Mouse (Mus musculus) urinary bladder, postnatal 36 days (tissue): Measurements from ENCODE around the gene Sfxn5.
A peak's percentile ranks its signal among the peaks of the same experiment; 100 is the strongest.

Experiments
- DNase-seq, 2 experiments: peaks; one replicate each; pipeline ENCODE4 v3.0.0; 2022; ENCODE audit warnings: low spot score in 2 of 2, mixed read lengths in 1 of 2

Gene Sfxn5

DNA sequence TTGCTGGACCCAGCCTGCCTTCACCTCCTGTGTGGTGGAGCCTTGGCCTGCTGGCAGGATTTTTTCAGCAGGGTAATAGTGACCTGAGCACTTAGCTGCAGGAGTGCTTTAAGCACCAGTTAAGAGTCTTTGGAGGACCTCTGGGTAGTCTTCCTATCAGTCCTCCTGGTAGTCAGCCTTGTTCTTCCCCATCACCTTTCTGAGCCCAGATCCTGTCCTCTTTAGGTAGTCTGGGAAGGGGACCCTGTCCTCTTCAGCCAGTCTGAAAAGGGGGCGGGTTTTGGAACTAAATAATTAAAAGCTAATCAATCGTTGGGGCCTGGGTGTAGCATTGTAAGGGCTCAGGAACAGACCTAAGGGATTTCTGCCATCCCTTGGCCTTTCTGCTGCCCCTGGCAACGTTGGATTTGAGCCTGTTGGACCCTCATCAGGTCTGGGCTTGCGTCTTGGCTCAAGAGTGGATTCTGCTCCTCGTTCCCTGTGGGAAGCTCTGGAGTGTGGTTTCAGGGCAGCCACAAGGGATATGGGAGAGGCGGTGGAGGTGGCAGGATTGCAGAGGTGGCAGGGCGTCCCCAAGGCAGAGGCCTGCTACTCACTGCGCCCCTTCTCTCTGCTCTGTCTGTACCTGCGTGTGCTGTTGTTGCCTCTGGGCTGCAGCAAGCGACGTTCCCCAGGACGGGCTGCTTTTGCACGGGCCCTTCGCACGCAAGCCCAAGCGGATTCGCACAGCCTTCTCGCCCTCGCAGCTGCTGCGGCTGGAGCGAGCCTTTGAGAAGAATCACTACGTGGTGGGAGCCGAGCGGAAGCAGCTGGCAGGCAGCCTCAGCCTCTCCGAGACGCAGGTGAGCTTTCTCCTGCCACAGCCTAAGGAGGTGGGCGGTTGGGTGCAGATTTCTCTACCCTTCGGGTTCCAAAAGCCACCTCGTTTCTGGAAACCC is 139.6 kb downstream of the Sfxn5 start:
- DNase-seq: no peak

DNA sequence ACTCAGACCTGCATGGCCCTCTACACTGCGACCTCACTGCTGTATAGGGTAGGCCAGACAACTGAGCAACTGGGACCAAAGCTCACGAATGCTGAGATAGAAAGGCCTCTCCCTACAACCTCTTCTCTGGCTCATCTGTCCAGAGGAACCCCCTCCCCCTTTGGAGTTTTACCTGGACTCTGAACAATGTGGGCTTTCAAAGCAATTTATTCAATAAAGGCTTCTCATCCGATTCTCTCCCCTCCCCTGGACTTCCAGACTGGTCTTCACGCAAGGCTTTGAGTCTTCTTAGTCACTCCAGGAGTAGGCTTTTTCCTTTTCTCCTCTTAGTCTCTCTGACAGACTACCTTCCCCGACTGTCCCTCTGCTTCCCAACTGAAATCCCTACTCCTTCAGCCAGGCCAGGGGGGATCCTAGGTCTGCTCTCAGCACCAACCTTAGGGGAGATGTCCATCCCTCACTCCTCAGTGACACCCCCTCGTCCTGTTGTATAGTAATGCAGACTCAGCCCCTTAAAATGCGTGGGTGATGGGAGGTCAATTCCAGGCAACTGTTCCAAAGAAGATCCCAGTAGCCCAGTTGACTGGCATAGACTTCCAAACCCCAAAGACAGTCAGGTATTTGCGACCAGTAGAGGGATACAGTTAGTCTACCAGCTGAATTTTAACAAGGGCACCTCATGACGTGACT is 141.3 kb downstream of the Sfxn5 start:
- DNase-seq: no peak

DNA sequence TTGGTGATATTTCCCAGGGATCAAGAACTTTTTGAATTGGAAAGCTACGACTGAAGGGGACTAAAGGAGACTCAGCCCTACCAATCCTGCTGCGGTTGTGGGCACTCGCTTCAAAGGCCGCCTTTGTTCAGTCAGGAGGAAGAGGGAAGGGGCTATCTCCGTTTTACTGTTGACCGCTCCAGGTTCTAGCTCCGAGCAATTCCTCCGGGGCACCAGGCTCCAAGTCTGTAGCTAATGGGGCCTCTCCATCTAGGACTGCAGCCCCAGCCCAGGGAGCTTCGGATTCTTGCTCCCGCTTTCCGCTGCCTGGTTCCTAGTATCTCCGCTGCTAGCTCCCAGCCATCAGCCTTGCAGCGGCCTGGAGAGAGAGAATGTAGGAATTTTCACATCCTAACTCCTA is 142.6 kb downstream of the Sfxn5 start:
- DNase-seq: no peak

DNA sequence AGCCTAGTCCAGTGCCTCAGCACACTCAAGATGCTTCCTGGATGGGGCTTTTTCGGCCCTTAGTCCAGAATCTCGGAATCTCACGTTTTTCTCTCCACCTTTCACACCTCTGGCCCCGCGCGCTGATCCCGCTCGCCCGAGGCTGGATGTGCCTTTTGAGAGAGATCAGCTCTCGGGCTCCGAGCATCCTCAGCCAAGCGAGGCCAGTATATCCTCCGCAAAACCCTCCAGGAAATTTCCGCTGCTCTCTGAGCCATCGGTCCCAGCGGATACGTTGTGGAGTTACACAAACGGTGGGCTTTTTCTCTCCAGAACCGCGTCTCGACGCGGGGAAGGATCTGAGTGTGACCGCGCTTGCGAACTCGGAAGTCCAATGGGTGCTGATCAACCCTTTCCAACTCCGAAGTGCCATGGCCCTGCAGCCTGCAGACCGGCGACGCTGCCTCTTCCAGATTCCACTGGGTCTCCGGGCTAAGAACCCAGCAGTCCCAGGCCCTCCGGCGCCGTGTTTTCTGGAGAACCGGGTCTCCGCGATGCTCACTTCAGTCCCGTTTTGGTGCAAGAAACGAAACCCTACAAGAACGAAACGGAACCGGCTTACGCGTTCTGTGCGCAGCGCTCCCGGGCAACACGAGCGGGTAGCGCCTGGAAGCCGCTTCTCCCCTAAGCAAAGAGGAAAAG is 143.2 kb downstream of the Sfxn5 start:
- DNase-seq: peak in 1 of 2 experiments; percentile 4

DNA sequence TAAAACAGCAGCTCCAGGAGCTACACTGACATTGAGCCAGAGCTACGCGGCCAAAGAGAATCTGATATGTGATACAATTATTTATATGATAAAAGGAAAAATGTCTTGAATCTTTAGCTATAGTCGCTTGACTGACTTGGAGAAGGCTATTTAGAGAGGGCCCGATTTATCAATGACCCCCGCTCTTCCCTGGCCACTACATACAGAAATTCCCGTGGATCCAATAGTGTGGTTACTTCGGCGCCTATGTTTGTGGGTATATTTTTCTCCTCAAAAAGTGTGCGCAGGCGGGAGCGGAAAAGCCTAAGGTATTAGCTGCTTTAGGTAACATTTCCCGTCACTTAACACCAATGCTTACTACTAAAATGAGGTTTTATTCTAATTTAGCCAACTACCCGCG is 143.9 kb downstream of the Sfxn5 start:
- DNase-seq: no peak

DNA sequence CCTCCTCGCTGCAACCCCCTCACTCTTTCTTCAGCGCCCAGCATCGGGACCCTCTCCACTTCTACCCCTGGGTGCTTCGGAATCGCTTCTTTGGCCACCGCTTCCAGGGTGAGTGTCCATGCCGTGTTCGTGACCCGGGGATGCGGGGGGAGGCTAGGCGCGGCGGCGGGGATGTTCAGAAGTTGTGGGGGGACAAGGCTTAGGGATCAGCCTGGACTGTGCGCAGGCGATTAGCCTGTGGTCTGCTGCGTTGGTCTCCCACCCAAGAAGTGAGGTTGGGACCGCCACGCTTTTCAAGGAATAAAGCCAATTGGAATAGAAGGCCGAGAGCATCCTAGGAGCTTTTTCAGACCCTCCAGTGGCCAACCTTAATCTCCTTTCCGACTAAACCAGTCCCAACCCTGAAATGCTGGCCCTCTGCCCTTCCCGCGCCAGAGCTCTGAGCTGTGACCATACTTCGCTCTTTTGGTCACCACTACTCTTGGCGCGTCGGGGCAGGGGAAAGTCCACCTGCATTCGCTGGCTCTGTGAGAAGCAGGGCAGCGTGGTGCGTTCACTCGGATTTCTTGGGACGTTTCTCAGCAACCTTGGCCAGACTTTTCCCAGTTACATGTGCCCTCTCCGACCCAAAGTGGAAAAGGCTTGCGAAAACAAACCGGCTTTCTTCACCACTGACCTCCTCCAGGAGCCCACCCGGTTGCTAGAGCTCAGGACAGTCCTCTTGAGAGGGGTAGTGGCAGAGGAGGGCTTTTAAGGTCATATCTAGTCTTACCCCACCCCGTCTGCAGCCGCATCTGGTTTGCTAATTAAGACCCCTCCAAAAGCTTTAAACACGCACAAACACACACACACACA is 144.7 kb downstream of the Sfxn5 start:
- no peak for DNase-seq

DNA sequence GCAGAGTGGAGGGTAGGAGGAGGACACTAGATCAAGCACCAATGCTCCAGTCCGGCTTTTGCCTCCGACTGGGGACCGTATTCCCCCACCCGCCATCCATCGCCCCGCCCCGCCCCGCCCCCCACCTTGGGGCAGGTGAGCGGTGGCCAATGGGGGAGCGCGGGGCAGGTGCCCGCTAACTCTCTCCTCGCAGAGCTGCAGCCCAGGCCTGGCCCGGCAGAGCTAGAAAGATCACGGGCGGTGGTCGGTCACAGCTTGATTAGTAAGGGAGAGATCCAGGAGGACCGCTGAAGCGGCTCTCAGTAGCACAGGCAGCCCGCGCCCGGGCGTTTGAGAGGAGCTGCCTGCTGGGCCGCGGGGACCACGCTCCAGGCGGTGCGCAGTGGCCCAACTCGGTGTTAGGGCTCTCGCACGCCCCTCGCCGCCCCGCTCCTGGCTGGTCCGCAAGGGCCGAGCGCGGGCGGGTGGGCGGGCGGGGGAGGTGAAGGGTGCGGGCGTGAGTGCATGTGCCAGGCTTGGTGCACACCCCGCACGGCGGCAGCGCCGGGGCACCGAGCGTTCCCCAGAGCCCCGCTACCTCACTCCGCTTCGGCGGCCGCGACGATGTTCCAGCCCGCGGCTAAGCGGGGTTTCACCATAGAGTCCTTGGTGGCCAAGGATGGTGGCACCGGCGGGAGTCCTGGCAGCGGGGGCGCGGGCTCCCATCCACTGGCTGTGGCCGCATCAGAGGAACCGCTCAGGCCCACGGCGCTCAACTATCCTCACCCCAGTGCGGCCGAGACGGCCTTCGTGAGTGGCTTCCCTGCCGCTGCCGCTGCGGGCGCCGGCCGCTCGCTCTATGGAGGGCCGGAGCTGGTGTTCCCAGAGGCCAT is 145.6 kb downstream of the Sfxn5 start, which contains the start of gene Emx1:
Gene Emx1, plus strand, starts transcription at position 99 of the 872 bp plus-strand sequence.
- DNase-seq: no peak

DNA sequence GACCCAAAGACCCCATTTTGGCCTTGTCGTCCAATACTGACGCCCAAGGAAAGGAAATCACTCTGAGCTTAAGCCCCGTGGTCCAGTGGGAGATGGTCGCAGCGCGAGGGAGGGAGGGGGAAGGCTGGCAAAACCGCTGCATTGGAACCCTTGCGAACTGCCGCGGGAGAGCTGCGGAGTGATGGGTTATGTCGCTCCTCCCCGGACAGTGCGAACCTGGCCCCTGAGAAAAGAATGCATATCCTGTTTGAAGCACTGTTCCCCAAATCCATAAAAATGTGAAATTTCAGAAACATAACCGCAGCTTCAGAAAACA is 146.5 kb downstream of the Sfxn5 start:
- no peak for DNase-seq

DNA sequence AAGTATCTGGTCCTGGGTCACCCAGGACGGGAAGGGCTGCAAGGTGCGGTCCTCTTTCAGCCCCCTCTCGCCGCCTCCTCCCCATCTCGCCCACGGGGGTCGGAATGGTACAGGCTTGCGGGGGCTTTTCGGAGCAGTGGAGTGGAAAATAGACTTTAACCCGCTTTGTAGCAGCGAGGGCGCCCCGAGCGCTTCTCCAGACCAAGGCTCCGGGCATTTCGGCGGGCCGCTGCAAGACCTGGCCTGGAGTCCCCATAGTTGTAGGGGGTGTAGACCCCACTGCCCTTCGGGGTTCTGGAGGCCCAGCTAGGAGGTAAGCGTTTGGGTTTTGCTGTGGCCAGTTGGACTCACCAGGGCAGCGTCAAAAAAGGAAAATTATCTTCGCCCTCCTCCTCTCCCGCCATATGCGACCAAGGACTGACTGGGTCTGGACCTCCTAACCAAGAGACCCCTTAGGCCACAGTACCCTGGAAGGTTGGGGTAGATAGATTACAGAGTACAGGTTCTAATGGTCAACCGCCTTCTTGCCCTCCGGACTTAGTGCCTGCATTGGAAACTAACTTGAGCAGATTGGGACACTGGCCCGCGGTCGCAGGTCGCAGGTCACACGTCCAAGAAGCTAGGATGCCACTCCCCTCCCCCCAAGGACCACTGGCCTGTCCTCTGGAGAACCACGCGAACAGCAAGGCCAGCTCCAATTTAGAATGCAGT is 147.0 kb downstream of the Sfxn5 start:
- no peak for DNase-seq

DNA sequence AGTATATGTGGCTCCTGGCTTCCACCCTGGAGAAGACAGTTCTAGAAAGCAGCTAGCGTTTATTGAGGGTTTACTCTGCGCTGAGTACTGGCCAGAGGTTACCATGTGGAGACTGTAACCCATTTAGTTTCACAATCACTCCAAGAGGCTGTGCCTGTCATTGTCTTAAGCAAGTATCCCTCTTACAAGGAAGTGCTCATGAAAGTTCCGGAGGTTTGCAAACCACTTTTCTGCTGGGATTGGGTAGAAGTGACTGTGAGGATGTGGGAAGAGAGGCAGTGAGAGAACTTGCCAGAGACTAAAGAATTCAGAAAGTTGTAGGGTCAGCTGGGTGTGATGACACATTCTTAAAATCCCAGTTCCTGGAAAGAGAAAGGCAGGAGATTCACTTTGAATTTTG is 149.3 kb downstream of the Sfxn5 start:
- DNase-seq: no peak

DNA sequence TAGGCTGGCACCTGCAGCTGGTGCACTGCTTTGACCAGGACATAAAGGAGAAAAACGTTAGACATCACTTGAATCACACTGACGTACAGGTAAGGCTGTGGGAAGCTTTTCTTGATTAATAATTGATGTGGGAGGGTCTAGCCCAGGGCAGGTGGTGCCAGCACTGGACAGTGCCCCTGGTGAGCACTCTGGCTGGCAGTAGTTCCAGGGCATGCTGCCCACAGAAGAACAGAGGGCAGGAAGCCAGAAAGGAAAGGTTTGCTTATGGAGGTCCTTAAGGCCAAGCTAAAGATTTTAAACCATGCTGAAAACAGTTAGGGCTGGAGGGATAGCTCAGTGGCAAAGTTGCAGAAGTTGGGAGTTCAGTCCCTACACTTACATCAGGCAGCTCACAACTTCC is 153.2 kb downstream of the Sfxn5 start:
- DNase-seq: no peak

DNA sequence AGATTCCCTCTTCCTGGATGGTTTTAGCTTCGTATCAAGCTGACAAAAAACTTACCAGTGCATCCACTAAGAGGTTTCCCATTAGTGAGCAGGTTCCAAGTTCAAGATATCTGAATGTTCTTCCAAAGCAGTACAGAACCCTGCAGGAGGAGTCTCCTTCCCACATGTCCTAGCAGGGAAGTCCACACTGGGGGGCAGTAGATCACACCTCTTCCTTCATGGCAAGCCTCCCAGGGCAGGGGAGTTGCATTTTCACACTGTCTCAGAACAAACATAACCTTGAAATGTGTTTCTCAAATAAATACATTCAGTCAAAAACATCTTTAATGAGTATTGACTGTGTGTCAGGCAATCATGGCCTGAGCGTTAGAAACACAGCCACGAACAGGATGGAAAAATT is 153.7 kb downstream of the Sfxn5 start:
- DNase-seq: no peak

DNA sequence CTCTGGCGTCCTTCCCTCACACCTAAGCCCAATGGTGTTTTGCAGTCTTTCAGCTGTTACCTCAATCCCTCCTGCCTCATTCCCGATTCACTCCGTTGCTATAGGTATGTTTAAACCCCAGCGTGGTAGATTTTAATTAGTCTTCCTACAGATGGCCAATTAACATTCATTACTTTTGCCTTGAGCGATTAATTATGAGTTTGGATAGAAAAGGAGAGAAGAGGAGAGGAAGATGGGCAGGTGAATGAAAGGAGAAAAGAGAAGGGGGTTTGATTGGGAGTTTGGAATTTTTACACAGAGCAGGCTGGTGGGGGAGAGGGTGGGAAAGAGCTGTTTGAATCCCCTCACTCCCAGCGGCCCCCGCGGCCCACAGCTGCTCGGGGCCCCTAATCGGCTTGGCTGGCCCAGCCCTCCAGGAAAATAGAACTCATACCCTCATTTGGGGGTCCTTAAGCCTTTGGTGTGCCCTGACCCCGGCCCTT is 167.7 kb downstream of the Sfxn5 start:
- no peak for DNase-seq
